Mouse (Mus musculus): ENCODE measurements at regions not wholly inside any gene's neighbourhood (a gene's known extent, or its start where the extent isn't known, plus 50 kb on each side); places are given as distances from the start of the nearest gene placed in this dataset.

- DNase-seq (ENCODE audit: extremely low read depth, low read depth), result no peak
These were observed 243.2 kb upstream of the Jmjd1c start for GRCm38 (mm10) chr10:66852708-66853107.

- peak; percentile 71 for DNase-seq (ENCODE audit: extremely low read depth, low read depth)
These were observed 242.7 kb upstream of the Jmjd1c start for GRCm38 (mm10) chr10:66853258-66853657.

GRCm38 (mm10) chr10:66854895-66855294 is 241.0 kb upstream of the Jmjd1c start:
- DNase-seq (ENCODE audit: extremely low read depth, low read depth), result no peak

GRCm38 (mm10) chr10:66857330-66857729 is 238.6 kb upstream of the Jmjd1c start:
- DNase-seq (ENCODE audit: extremely low read depth, low read depth), result no peak

GRCm38 (mm10) chr10:66861421-66861820 is 234.5 kb upstream of the Jmjd1c start:
- DNase-seq (ENCODE audit: extremely low read depth, low read depth), result no peak

GRCm38 (mm10) chr10:66864161-66864862 is 231.6 kb upstream of the Jmjd1c start:
- DNase-seq (ENCODE audit: extremely low read depth, low read depth), result peak; percentile 62

- DNase-seq (ENCODE audit: extremely low read depth, low read depth), result no peak
These were observed 230.8 kb upstream of the Jmjd1c start for GRCm38 (mm10) chr10:66865010-66865582.

- no peak for DNase-seq (ENCODE audit: extremely low read depth, low read depth)
These were observed 224.7 kb upstream of the Jmjd1c start for GRCm38 (mm10) chr10:66871133-66871664.

- DNase-seq (ENCODE audit: extremely low read depth, low read depth), result no peak
These were observed 224.3 kb upstream of the Jmjd1c start for GRCm38 (mm10) chr10:66871673-66872072.

GRCm38 (mm10) chr10:66873468-66873867 is 222.5 kb upstream of the Jmjd1c start:
- no peak for DNase-seq (ENCODE audit: extremely low read depth, low read depth)

GRCm38 (mm10) chr10:66879071-66879470 is 216.9 kb upstream of the Jmjd1c start:
- no peak for DNase-seq (ENCODE audit: extremely low read depth, low read depth)

GRCm38 (mm10) chr10:66882825-66883224 is 213.1 kb upstream of the Jmjd1c start:
- DNase-seq (ENCODE audit: extremely low read depth, low read depth), result no peak

GRCm38 (mm10) chr10:66885575-66885974 is 210.3 kb upstream of the Jmjd1c start:
- no peak for DNase-seq (ENCODE audit: extremely low read depth, low read depth)

GRCm38 (mm10) chr10:66889786-66890555 is 206.0 kb upstream of the Jmjd1c start:
- DNase-seq (ENCODE audit: extremely low read depth, low read depth), result no peak

- DNase-seq (ENCODE audit: extremely low read depth, low read depth), result no peak
These were observed 204.1 kb upstream of the Jmjd1c start for GRCm38 (mm10) chr10:66891811-66892210.

- no peak for DNase-seq (ENCODE audit: extremely low read depth, low read depth)
These were observed 202.1 kb upstream of the Jmjd1c start for GRCm38 (mm10) chr10:66893836-66894235.

GRCm38 (mm10) chr10:66896698-66897622 is 199.0 kb upstream of the Jmjd1c start:
- no peak for DNase-seq (ENCODE audit: extremely low read depth, low read depth)

- DNase-seq (ENCODE audit: extremely low read depth, low read depth), result no peak
These were observed 196.2 kb upstream of the Jmjd1c start for GRCm38 (mm10) chr10:66899724-66900123.

GRCm38 (mm10) chr10:66900781-66901180 is 195.1 kb upstream of the Jmjd1c start:
- no peak for DNase-seq (ENCODE audit: extremely low read depth, low read depth)

GRCm38 (mm10) chr10:66901873-66902272 is 194.1 kb upstream of the Jmjd1c start:
- DNase-seq (ENCODE audit: extremely low read depth, low read depth), result no peak

Measured in MEL-GATA-1-ER (cell line).